Mouse (Mus musculus): ENCODE data around the gene Tcp1. TPM values are rescaled to one million over a fixed set of nuclear protein-coding genes. Genes with fewer than 3 reads are reported as not detected.

Tcp1 gene
- 345 and 353 TPM in 2 replicates for polyA plus RNA-seq (2014; fragmentation: Nextera tagmentation; extraction: Ambion mirVana)

DNA sequence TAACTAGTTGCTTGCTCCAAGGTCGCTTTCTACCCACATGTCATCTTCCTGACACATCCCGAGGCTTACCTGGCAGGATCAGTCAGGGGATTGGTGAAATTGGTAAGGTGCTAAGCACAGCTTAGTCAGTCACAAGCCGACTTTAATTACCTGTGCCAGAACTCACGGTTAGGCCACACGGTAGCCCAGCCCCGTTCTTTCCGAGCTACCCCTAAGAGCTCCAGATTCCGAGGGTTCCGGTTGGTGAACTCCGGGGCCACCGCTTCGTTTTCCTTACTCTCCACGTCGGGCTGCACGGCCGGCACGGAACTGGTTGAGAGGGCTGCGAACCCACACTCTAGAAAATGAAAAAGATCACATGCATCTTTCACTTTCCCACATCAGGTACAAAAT, at the start of gene Tcp1:
Gene Tcp1, plus strand, starts transcription at position 214 of the 393 bp plus-strand sequence.
- no peaks in the 10 kb centered on the region for H3K27me3 ChIP-seq (ENCODE audit: control insufficient read depth, insufficient read depth, low read length)
- H3K4me2 ChIP-seq (ENCODE audit: low read length): peak within 1 kb of the TSS; percentile 84
- H3K4me3 ChIP-seq (ENCODE audit: control insufficient read depth in 1 of 2, insufficient read depth in 1 of 2, low read depth in 1 of 2, low read length in 2 of 2): peak within 1 kb of the TSS; percentile 96 to 97
- no peaks in the 10 kb centered on the region for H3K9me3 ChIP-seq (ENCODE audit: control insufficient read depth, low read length)
- WGBS: under 1% methylated on average over 18 of the region's 18 CpGs
- ATAC-seq (ENCODE audit: insufficient number of reproducible peaks, insufficient read depth, low FRiP score, low read depth): no peak
- peak within 1 kb of the TSS; percentile 99 for H3K9ac ChIP-seq (ENCODE audit: low read length)
- H3K36me3 ChIP-seq (ENCODE audit: control insufficient read depth, insufficient read depth, low read length): peaks cover 68% of the 10 kb centered on the region
- peak within 1 kb of the TSS; percentile 92 to 94 for H3K27ac ChIP-seq (replicated peaks in 1 of 2; ENCODE audit: control insufficient read depth in 1 of 2, insufficient read depth in 1 of 2, low read depth in 2 of 2, low read length in 2 of 2)
- H3K4me1 ChIP-seq (ENCODE audit: control insufficient read depth in 2 of 2, insufficient read depth in 2 of 2, low read length in 2 of 2): peaks cover 0 to 9% of the 10 kb centered on the region in 2 experiments; a peak in 2 of 4 replicates

DNA sequence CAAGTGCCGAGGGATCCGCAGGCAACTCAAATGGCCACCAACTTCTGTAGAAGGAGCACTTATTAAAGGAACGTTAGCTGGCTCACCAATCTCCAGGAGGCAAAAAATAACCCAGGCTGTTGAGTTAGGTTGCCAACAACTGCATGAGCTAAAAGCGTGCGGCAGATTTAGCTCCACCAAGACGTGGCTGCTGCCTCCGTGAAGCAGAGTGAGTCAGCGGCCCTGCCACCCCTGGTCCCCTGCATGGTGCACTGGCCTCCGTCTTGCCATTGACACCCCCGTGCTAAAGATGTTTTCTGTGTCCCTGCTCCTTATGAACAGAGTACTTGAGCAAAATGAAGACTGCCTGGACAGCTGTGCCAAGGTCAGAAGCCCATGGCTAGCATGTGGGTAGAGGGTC, 48.6 kb upstream of the Tcp1 start:
- Histone ChIP-seq H3K36me3 (ENCODE audit: control insufficient read depth, insufficient read depth, low read length) (no peaks in the 10 kb centered on the region), H3K4me2 (ENCODE audit: low read length) (peak overlapping the region; percentile 18), H3K27me3 (ENCODE audit: control insufficient read depth, insufficient read depth, low read length) (peaks cover under 1% of the 10 kb centered on the region; the same call in 1 of the 2 replicates), H3K4me1 (ENCODE audit: control insufficient read depth in 2 of 2, insufficient read depth in 2 of 2, low read length in 2 of 2) (peaks cover 6 to 16% of the 10 kb centered on the region in 2 experiments), H3K27ac (replicated peaks in 1 of 2; ENCODE audit: control insufficient read depth in 1 of 2, insufficient read depth in 1 of 2, low read depth in 2 of 2, low read length in 2 of 2) (peak overlapping the region in 1 of 2 experiments; percentile 43; a peak in 2 of 4 replicates), H3K9me3 (ENCODE audit: control insufficient read depth, low read length) (no peaks in the 10 kb centered on the region), H3K9ac (ENCODE audit: low read length) (no peak overlapping the region), H3K4me3 (ENCODE audit: control insufficient read depth in 1 of 2, insufficient read depth in 1 of 2, low read depth in 1 of 2, low read length in 2 of 2) (no peak overlapping the region)
- WGBS: 37% methylated on average over 10 of the region's 10 CpGs
- ATAC-seq (ENCODE audit: insufficient number of reproducible peaks, insufficient read depth, low FRiP score, low read depth): no peak

DNA sequence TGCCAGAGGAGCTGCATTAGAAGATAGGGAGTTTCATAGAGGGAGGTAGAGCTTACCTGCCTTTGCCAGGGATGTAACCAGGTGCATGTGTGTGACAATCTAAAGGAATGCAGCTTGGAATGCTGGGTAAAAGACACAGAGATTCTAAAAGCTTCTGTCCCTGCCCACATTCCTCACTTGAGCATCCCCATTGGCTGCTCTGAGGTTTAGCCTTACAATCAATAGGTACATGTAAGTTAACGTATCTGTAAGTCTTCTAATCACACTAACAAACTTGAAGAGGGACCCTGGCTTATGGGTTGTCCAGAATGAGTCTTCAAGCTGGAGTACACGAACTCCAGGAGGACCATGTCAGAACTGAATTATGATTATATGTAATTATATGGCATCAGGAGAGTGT, 47.5 kb upstream of the Tcp1 start, which contains the start of gene Mas1:
Gene Mas1, minus strand, starts transcription at position 101 of the 400 bp plus-strand sequence.
- ATAC-seq (ENCODE audit: insufficient number of reproducible peaks, insufficient read depth, low FRiP score, low read depth): no peak
- Histone ChIP-seq H3K9ac (ENCODE audit: low read length) (no peak within 1 kb of the TSS), H3K4me2 (ENCODE audit: low read length) (peak within 1 kb of the TSS; percentile 18)

DNA sequence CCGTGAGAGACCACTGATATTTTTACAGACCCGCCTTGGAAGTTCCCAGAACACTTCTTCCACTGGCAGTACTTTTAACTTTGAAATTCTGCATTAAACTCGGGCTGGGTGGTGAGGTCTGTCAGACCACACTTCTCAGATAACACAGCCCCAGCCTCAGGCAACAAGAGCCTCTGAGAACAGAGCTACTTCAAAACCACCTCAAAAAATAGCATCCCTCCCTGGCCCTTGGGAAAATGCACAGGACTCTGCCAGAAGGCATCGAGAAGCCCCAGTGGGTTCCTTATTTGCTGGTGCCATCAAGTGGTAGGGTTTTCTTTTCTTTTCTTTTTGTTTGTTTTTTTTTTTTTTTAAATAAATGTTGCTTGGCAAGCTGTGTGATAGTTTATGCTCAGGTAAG, 46.9 kb upstream of the Tcp1 start:
- 12% methylated on average over 4 of the region's 4 CpGs for WGBS
- Histone ChIP-seq H3K36me3 (ENCODE audit: control insufficient read depth, insufficient read depth, low read length) (no peaks in the 10 kb centered on the region), H3K9me3 (ENCODE audit: control insufficient read depth, low read length) (no peaks in the 10 kb centered on the region), H3K4me1 (ENCODE audit: control insufficient read depth in 2 of 2, insufficient read depth in 2 of 2, low read length in 2 of 2) (peaks cover 6 to 16% of the 10 kb centered on the region in 2 experiments), H3K4me3 (ENCODE audit: control insufficient read depth in 1 of 2, insufficient read depth in 1 of 2, low read depth in 1 of 2, low read length in 2 of 2) (no peak overlapping the region), H3K9ac (ENCODE audit: low read length) (no peak overlapping the region), H3K4me2 (ENCODE audit: low read length) (no peak overlapping the region), H3K27me3 (ENCODE audit: control insufficient read depth, insufficient read depth, low read length) (peaks cover 4% of the 10 kb centered on the region; the same call in 1 of the 2 replicates), H3K27ac (replicated peaks in 1 of 2; ENCODE audit: control insufficient read depth in 1 of 2, insufficient read depth in 1 of 2, low read depth in 2 of 2, low read length in 2 of 2) (no peak overlapping the region)
- no peak for ATAC-seq (ENCODE audit: insufficient number of reproducible peaks, insufficient read depth, low FRiP score, low read depth)

More for the DNA sequence above, 47.5 kb upstream of the Tcp1 start, which contains the start of gene Mas1:
- no peaks in the 10 kb centered on the region for H3K36me3 ChIP-seq (ENCODE audit: control insufficient read depth, insufficient read depth, low read length)
- peaks cover 4% of the 10 kb centered on the region; the same call in 1 of the 2 replicates for H3K27me3 ChIP-seq (ENCODE audit: control insufficient read depth, insufficient read depth, low read length)
- 48% methylated on average over 2 of the region's 2 CpGs for WGBS
- H3K4me1 ChIP-seq (ENCODE audit: control insufficient read depth in 2 of 2, insufficient read depth in 2 of 2, low read length in 2 of 2): peaks cover 6 to 16% of the 10 kb centered on the region in 2 experiments
- H3K27ac ChIP-seq (replicated peaks in 1 of 2; ENCODE audit: control insufficient read depth in 1 of 2, insufficient read depth in 1 of 2, low read depth in 2 of 2, low read length in 2 of 2): peak within 1 kb of the TSS in 1 of 2 experiments; percentile 43; a peak in 2 of 4 replicates
- H3K9me3 ChIP-seq (ENCODE audit: control insufficient read depth, low read length): no peaks in the 10 kb centered on the region
- no peak within 1 kb of the TSS for H3K4me3 ChIP-seq (ENCODE audit: control insufficient read depth in 1 of 2, insufficient read depth in 1 of 2, low read depth in 1 of 2, low read length in 2 of 2)

DNA sequence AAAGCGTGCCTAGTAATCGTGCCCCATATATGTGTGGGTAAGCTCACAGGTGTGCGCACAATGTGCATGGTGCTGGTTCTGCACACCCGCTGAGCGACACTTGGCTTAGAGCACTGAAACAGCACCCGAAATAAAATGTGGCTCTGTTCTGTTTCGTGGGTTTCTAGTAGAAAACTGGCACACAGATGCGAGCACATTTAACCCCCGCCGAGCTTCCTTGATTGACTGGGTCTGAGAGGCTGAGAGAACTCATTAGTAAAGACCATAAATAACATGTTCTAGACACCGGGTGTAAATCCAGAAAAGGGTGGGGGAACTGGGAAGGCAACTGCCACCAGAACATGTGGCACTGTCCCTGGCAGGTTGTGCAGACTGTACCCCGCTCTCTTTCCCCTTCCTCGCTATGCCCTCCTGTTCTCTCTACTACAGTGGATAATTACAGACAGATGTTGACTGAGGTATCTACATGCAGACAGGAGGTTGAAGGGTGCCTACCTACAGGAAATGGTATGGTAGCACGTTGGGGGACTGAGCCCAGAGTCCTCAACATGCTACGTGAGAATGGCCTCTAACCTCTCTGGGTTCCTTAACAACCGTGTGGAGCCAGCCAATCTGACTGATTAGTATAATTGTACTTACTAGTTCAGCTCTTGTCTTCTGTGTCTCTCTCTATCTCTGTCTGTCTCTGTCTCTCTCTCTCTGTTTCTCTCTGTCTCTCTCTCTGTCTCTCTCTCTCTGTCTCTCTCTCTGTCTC, 43.0 kb upstream of the Tcp1 start:
- no peaks in the 10 kb centered on the region for H3K9me3 ChIP-seq (ENCODE audit: control insufficient read depth, low read length)
- H3K4me1 ChIP-seq (ENCODE audit: control insufficient read depth in 2 of 2, insufficient read depth in 2 of 2, low read length in 2 of 2): peaks cover 3 to 9% of the 10 kb centered on the region in 2 experiments
- H3K9ac ChIP-seq (ENCODE audit: low read length): no peak overlapping the region
- ATAC-seq (ENCODE audit: insufficient number of reproducible peaks, insufficient read depth, low FRiP score, low read depth): no peak; the same call in 1 of the 2 replicates
- H3K27me3 ChIP-seq (ENCODE audit: control insufficient read depth, insufficient read depth, low read length): peaks cover 4% of the 10 kb centered on the region; the same call in 1 of the 2 replicates
- H3K4me2 ChIP-seq (ENCODE audit: low read length): no peak overlapping the region
- no peak overlapping the region for H3K27ac ChIP-seq (replicated peaks in 1 of 2; ENCODE audit: control insufficient read depth in 1 of 2, insufficient read depth in 1 of 2, low read depth in 2 of 2, low read length in 2 of 2)
- H3K4me3 ChIP-seq (ENCODE audit: control insufficient read depth in 1 of 2, insufficient read depth in 1 of 2, low read depth in 1 of 2, low read length in 2 of 2): no peak overlapping the region
- WGBS: 65% methylated on average over 16 of the region's 16 CpGs
- H3K36me3 ChIP-seq (ENCODE audit: control insufficient read depth, insufficient read depth, low read length): no peaks in the 10 kb centered on the region

DNA sequence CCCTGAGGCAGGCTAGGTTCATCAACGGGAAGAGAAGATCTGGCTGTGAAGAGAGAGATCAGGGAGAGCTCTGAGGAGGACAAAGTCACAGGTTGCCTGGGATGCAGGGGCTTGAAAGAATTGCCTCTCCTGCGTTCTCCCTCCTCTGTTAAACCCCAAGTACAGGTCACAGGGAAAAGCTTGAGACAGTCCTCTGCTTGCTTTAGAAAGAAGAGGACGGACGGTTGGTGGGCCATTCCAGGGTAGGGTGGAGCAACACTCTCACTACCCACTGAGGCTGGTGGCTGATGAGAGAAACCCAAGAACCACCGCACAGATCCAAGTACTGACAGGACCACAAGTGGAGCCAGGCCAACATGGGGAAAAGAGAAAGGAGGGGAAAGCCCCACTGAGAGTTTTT, 39.8 kb upstream of the Tcp1 start, which contains the start of gene Mrgprh:
Gene Mrgprh, plus strand, starts transcription at position 301 of the 400 bp plus-strand sequence.
- H3K4me3 ChIP-seq (ENCODE audit: control insufficient read depth in 1 of 2, insufficient read depth in 1 of 2, low read depth in 1 of 2, low read length in 2 of 2): no peak within 1 kb of the TSS
- ATAC-seq (ENCODE audit: insufficient number of reproducible peaks, insufficient read depth, low FRiP score, low read depth): no peak
- peaks cover 4% of the 10 kb centered on the region; the same call in 1 of the 2 replicates for H3K27me3 ChIP-seq (ENCODE audit: control insufficient read depth, insufficient read depth, low read length)

DNA sequence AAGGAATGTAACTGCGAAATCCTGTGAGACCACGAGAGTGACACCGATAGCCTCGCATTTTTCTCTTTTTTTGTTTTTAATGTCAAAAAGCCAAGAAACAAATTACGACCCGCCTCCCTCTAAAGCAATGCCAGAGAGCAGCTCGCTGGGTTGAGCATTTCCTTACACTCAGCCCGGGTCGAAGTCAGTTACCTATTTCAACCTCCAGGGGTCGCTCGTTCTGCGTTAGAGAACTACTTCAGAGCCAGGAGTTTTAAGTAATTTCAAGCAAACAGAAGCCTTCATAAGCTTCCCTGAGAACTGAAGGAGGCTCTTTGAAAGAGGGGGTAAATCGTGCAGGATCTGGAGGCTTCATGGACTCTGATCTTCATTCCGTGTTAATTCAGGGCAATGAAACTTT, 35.3 kb upstream of the Tcp1 start:
- H3K4me1 ChIP-seq (ENCODE audit: control insufficient read depth in 2 of 2, insufficient read depth in 2 of 2, low read length in 2 of 2): peaks cover 0 to 2% of the 10 kb centered on the region in 2 experiments; a peak in 2 of 4 replicates
- peak overlapping the region; percentile 62 for H3K9ac ChIP-seq (ENCODE audit: low read length)
- H3K9me3 ChIP-seq (ENCODE audit: control insufficient read depth, low read length): no peaks in the 10 kb centered on the region
- WGBS: 2% methylated on average over 14 of the region's 14 CpGs
- no peaks in the 10 kb centered on the region for H3K27me3 ChIP-seq (ENCODE audit: control insufficient read depth, insufficient read depth, low read length)
- H3K4me3 ChIP-seq (ENCODE audit: control insufficient read depth in 1 of 2, insufficient read depth in 1 of 2, low read depth in 1 of 2, low read length in 2 of 2): peak overlapping the region; percentile 19 to 29
- no peak overlapping the region for H3K27ac ChIP-seq (replicated peaks in 1 of 2; ENCODE audit: control insufficient read depth in 1 of 2, insufficient read depth in 1 of 2, low read depth in 2 of 2, low read length in 2 of 2)
- H3K4me2 ChIP-seq (ENCODE audit: low read length): peak overlapping the region; percentile 66
- H3K36me3 ChIP-seq (ENCODE audit: control insufficient read depth, insufficient read depth, low read length): no peaks in the 10 kb centered on the region
- ATAC-seq (ENCODE audit: insufficient number of reproducible peaks, insufficient read depth, low FRiP score, low read depth): no peak

More for the DNA sequence above, 39.8 kb upstream of the Tcp1 start, which contains the start of gene Mrgprh:
- peaks cover 0 to 2% of the 10 kb centered on the region in 2 experiments; a peak in 1 of 4 replicates for H3K4me1 ChIP-seq (ENCODE audit: control insufficient read depth in 2 of 2, insufficient read depth in 2 of 2, low read length in 2 of 2)
- no peaks in the 10 kb centered on the region for H3K9me3 ChIP-seq (ENCODE audit: control insufficient read depth, low read length)
- 76% methylated on average over 5 of the region's 5 CpGs for WGBS
- no peak within 1 kb of the TSS for H3K4me2 ChIP-seq (ENCODE audit: low read length)
- H3K36me3 ChIP-seq (ENCODE audit: control insufficient read depth, insufficient read depth, low read length): no peaks in the 10 kb centered on the region
- H3K9ac ChIP-seq (ENCODE audit: low read length): no peak within 1 kb of the TSS
- H3K27ac ChIP-seq (replicated peaks in 1 of 2; ENCODE audit: control insufficient read depth in 1 of 2, insufficient read depth in 1 of 2, low read depth in 2 of 2, low read length in 2 of 2): no peak within 1 kb of the TSS
